Mouse (Mus musculus): ENCODE measurements around the gene Gtf2a1. TPM values are rescaled to one million over a fixed set of nuclear protein-coding genes. Genes with fewer than 3 reads are reported as not detected.

The Gtf2a1 gene
- 7.7 and 8.8 TPM in 2 replicates for polyA plus RNA-seq (2012; rRNA removed)

DNA sequence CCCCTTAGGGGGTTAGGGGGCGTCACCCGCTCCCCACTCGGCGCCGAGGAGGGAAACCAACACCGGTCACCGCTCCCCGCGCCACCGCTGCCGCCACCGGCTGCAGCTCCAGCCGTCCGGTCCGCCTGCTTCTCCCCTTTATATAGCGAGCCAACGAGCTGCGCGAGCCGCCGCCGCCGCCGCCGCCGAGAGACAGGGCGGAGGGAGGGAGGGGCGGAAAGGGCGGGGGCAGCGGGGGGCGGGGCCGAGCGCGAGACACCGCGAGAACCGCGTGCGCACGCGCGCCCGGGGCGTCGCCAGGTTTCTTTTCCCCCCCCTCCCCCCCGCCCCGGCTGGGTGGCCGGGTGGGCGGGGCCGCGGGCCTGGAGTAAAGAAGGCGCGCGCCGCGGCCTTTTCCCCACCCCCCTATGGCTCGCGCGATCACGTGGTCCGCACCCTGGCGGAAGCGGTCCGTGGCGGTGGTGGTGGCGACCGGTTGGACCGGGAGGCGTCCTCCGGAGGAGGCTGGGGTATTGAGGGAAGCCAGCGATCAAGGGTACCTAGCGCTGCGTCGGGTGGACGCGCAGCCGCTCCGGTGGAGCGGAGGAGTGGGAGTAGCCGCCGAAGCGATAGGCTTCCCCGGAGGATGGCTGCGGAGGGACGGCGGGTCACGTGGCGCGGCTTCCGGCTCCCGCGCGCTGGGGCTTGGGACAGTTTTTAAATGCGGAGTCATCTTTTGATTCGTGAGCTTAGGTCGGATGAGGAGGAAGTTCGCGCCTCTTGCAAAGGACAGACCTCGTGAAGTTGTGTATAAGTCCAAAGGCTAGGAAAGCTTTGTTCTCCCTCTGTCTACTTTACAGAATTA lies at the start of gene Gtf2a1:
Gene Gtf2a1 (minus strand): TSS at position 641 of the 844 bp plus-strand sequence.

Other genes with a start within 250 kb of the Gtf2a1 start
- gene Cep128, start 206.1 kb downstream of the Gtf2a1 start, polyA plus RNA-seq (2012; rRNA removed): 1.3 and 1.8 TPM in 2 replicates
- 0.47 and 0.84 TPM in 2 replicates for gene Tshr, start 205.9 kb downstream of the Gtf2a1 start, polyA plus RNA-seq (2012; rRNA removed)
- 26.7 and 27.6 TPM in 2 replicates for gene Ston2, start 197.9 kb upstream of the Gtf2a1 start, polyA plus RNA-seq (2012; rRNA removed)